Mouse (Mus musculus) Patski (cell line): ENCODE results near the gene Bik. TPM values are rescaled to one million over a fixed set of nuclear protein-coding genes. Genes with fewer than 3 reads are reported as not detected.

ENCODE experiments used
- ATAC-seq: fragments of 100-300 bp; one replicate; pipeline ENCODE4 v1.8.0; 2021
- CTCF ChIA-PET: fragments of 350-600 bp; sonication (Branson Sonifier 250); formaldehyde crosslinking; loops from one replicate; lab custom pipeline; 2022; ENCODE audit warnings: inconsistent platforms; lab: Charles Lee
- POLR2A ChIA-PET: fragments of 350-600 bp; sonication (Branson Sonifier 250); formaldehyde crosslinking; loops from one replicate; lab custom pipeline; 2022; ENCODE audit warnings: antibody characterized with exemption, inconsistent platforms; lab: Charles Lee
- DNase-seq: peaks from one replicate; pipeline ENCODE4 v3.0.0-alpha.2; 2011; ENCODE audit warnings: low read depth, low spot score
- H3K27me3 ChIP-seq: fragments of 371-371 bp; one replicate; pipeline ENCODE4 v1.5.1; 2021
- CTCF ChIP-seq: fragments of 100-300 bp; IDR thresholded peaks from one replicate; pipeline ENCODE4 v1.5.1; 2021
- in situ Hi-C: fragments of 300-500 bp; cut with MboI; formaldehyde crosslinking; loops from 3 replicates; pipeline ENCODE4 v1.11.1; 2018; ENCODE audit warnings: low pct_unique_long_range_greater_than_20kb, mixed read lengths
- polyA plus RNA-seq: library from polyadenylated mRNA; unstranded; gene quantifications from one replicate; pipeline ENCODE4 v1.2.3, GENCODE M21; 2021

Bik gene
- 0.15 TPM for polyA plus RNA-seq

- in situ Hi-C loops = no loop called here
- H3K27me3 ChIP-seq = no peaks in the 10 kb centered on the region
- ATAC-seq = no peak
Measured at GRCm38 (mm10) chr15:83526424-83527091, at the start of gene Bik. Gene Bik, plus strand, starts transcription at chr15:83526862.

GRCm38 (mm10) chr15:83478096-83478495, 48.6 kb upstream of the Bik start:
- DNase-seq (no peak), ATAC-seq (no peak)
- POLR2A ChIA-PET = interaction anchor here (0.6 kb wide), 1 partner anchor 205 kb away, joined by 3 read pairs; no protein-coding TSS in a partner anchor
- CTCF ChIA-PET = interaction anchor here (0.8 to 0.9 kb wide), 2 partner anchors 9 to 69 kb away, joined by 3 read pairs; no protein-coding TSS in a partner anchor
- in situ Hi-C loops = loop anchor here (25.0 kb wide), 1 partner anchor 91 kb away; no protein-coding TSS in a partner anchor
- no peak for TF ChIP-seq CTCF
- no peaks in the 10 kb centered on the region for H3K27me3 ChIP-seq

More at GRCm38 (mm10) chr15:83526424-83527091, at the start of gene Bik:
- DNase-seq = no peak
- ChIA-PET POLR2A (no interaction called here), CTCF (no interaction called here)
- TF ChIP-seq CTCF = no peak

GRCm38 (mm10) chr15:83479818-83480217, 46.8 kb upstream of the Bik start:
- ATAC-seq (no peak), DNase-seq (no peak)
- H3K27me3 ChIP-seq = no peaks in the 10 kb centered on the region
- POLR2A ChIA-PET = interaction anchor here (0.6 kb wide), 1 partner anchor 409 kb away, joined by 3 read pairs; no protein-coding TSS in a partner anchor
- CTCF ChIA-PET = interaction anchor here (1.0 kb wide), 1 partner anchor 13 kb away, joined by 3 read pairs; no protein-coding TSS in a partner anchor
- no peak for TF ChIP-seq CTCF
- in situ Hi-C loops = loop anchor here (25.0 kb wide), 1 partner anchor 93 kb away; no protein-coding TSS in a partner anchor

- H3K27me3 ChIP-seq = no peaks in the 10 kb centered on the region
- no peak for TF ChIP-seq CTCF
- DNase-seq (no peak), ATAC-seq (no peak)
- CTCF ChIA-PET = interaction anchor here (1.6 kb wide), 1 partner anchor 75 kb away, joined by 3 read pairs; no protein-coding TSS in a partner anchor
- in situ Hi-C loops = loop anchor here (25.0 kb wide), 1 partner anchor 94 kb away; no protein-coding TSS in a partner anchor
- POLR2A ChIA-PET = interaction anchor here (0.5 kb wide), 1 partner anchor 303 kb away, joined by 3 read pairs; no protein-coding TSS in a partner anchor
Measured at GRCm38 (mm10) chr15:83481236-83481780, 45.4 kb upstream of the Bik start.

GRCm38 (mm10) chr15:83482645-83483224, 43.9 kb upstream of the Bik start:
- no peak for TF ChIP-seq CTCF
- ChIA-PET CTCF (interaction anchor here (1.1 to 1.6 kb wide), 4 partner anchors 29 to 86 kb away, joined by 3 to 5 read pairs (median 3); no protein-coding TSS in a partner anchor), POLR2A (interaction anchor here (0.9 kb wide), 1 partner anchor 18 kb away, joined by 3 read pairs; the partner anchor contains the start of gene Pacsin2)
- H3K27me3 ChIP-seq = no peaks in the 10 kb centered on the region
- DNase-seq (no peak), ATAC-seq (no peak)
- in situ Hi-C loops = loop anchor here (25.0 kb wide), 1 partner anchor 95 kb away; no protein-coding TSS in a partner anchor

GRCm38 (mm10) chr15:83483482-83483881, 43.2 kb upstream of the Bik start:
- CTCF ChIA-PET = interaction anchor here (0.6 to 1.3 kb wide), 5 partner anchors 16 to 280 kb away, joined by 3 to 5 read pairs (median 3); no protein-coding TSS in a partner anchor
- H3K27me3 ChIP-seq = no peaks in the 10 kb centered on the region
- no peak for DNase-seq
- in situ Hi-C loops = loop anchor here (25.0 kb wide), 1 partner anchor 96 kb away; no protein-coding TSS in a partner anchor
- POLR2A ChIA-PET = no interaction called here
- ATAC-seq = no peak
- TF ChIP-seq CTCF = no peak

- in situ Hi-C loops = loop anchor here (25.0 kb wide), 1 partner anchor 97 kb away; no protein-coding TSS in a partner anchor
Measured at GRCm38 (mm10) chr15:83484311-83484710, 42.4 kb upstream of the Bik start.

GRCm38 (mm10) chr15:83487477-83488115, 39.1 kb upstream of the Bik start:
- no peak for ATAC-seq
- no peak for TF ChIP-seq CTCF
- CTCF ChIA-PET = interaction anchor here (1.6 kb wide), 1 partner anchor 85 kb away, joined by 3 read pairs; no protein-coding TSS in a partner anchor
- DNase-seq = no peak
- H3K27me3 ChIP-seq = no peaks in the 10 kb centered on the region
- in situ Hi-C loops = loop anchor here (25.0 kb wide), 1 partner anchor 100 kb away; no protein-coding TSS in a partner anchor
- POLR2A ChIA-PET = no interaction called here

More at GRCm38 (mm10) chr15:83484311-83484710, 42.4 kb upstream of the Bik start:
- TF ChIP-seq CTCF = no peak
- no peaks in the 10 kb centered on the region for H3K27me3 ChIP-seq
- DNase-seq = no peak
- ChIA-PET CTCF (interaction anchor here (1.2 to 1.3 kb wide), 3 partner anchors 15 to 88 kb away, joined by 3 to 5 read pairs (median 3); no protein-coding TSS in a partner anchor), POLR2A (no interaction called here)
- no peak for ATAC-seq

GRCm38 (mm10) chr15:83489471-83489870, 37.2 kb upstream of the Bik start:
- no peaks in the 10 kb centered on the region for H3K27me3 ChIP-seq
- TF ChIP-seq CTCF = no peak
- ChIA-PET POLR2A (no interaction called here), CTCF (no interaction called here)
- DNase-seq = no peak
- no peak for ATAC-seq
- in situ Hi-C loops = loop anchor here (25.0 kb wide), 1 partner anchor 102 kb away; no protein-coding TSS in a partner anchor
